Mouse (Mus musculus) monocyte, adult 5-6 weeks (primary cell): Measurements from ENCODE around the gene Ap3m1. TPM values are rescaled to one million over a fixed set of nuclear protein-coding genes. Genes with fewer than 3 reads are reported as not detected.

Experiments used
- ATAC-seq: fragments of 153-309, 156-312 bp; replicated peaks from 2 replicates; pipeline ENCODE4 v1.8.0; 2017; ENCODE audit warnings: mild to moderate bottlenecking; ENCODE audit not compliant: low TSS enrichment, insufficient number of reproducible peaks, severe bottlenecking, poor library complexity, low FRiP score
- total RNA-seq: library from RNA; stranded (forward); fragments of 200-1000, 200-491, 200-594 nt; gene quantifications from 3 replicates; pipeline ENCODE4 v1.2.3, GENCODE M21; 2017

The Ap3m1 gene
- total RNA-seq, 1 experiment from 2014 or later = 41.4 TPM

GRCm38 (mm10) chr14:21074398-21075320 lies 22.4 kb upstream of the Ap3m1 start:
- no peak for ATAC-seq

GRCm38 (mm10) chr14:21073981-21074380 lies 21.7 kb upstream of the Ap3m1 start:
- ATAC-seq = no peak

GRCm38 (mm10) chr14:21069594-21069993 lies 17.3 kb upstream of the Ap3m1 start:
- no peak for ATAC-seq

- no peak for ATAC-seq
These were observed 13.3 kb upstream of the Ap3m1 start for GRCm38 (mm10) chr14:21065490-21066162.

- no peak for ATAC-seq
These were observed 12.0 kb upstream of the Ap3m1 start for GRCm38 (mm10) chr14:21064321-21064720.

- no peak for ATAC-seq
These were observed 10.6 kb upstream of the Ap3m1 start for GRCm38 (mm10) chr14:21062766-21063513.

GRCm38 (mm10) chr14:21058972-21059371 lies 6.7 kb upstream of the Ap3m1 start:
- no peak for ATAC-seq

- no peak for ATAC-seq
These were observed 1.3 kb upstream of the Ap3m1 start for GRCm38 (mm10) chr14:21053586-21053985.

GRCm38 (mm10) chr14:21053151-21053550 lies 843 bp upstream of the Ap3m1 start:
- ATAC-seq = no peak

- peak; percentile 3; the same call in 1 of the 2 replicates for ATAC-seq
These were observed 448 bp upstream of the Ap3m1 start for GRCm38 (mm10) chr14:21052781-21053130.

- peak; percentile 2; the same call in 1 of the 2 replicates for ATAC-seq
These were observed 762 bp downstream of the Ap3m1 start for GRCm38 (mm10) chr14:21051380-21052111.

- ATAC-seq = no peak
These were observed 1.6 kb downstream of the Ap3m1 start for GRCm38 (mm10) chr14:21050734-21051133.

- ATAC-seq = no peak
These were observed 3.4 kb downstream of the Ap3m1 start for GRCm38 (mm10) chr14:21048879-21049278.

- peak; percentile 53 for ATAC-seq
These were observed 4.5 kb downstream of the Ap3m1 start for GRCm38 (mm10) chr14:21047840-21048239.

- no peak for ATAC-seq
These were observed 12.7 kb downstream of the Ap3m1 start for GRCm38 (mm10) chr14:21039623-21040022.

GRCm38 (mm10) chr14:21039077-21039476 lies 13.2 kb downstream of the Ap3m1 start:
- ATAC-seq = no peak

GRCm38 (mm10) chr14:21034791-21035190 lies 17.5 kb downstream of the Ap3m1 start:
- ATAC-seq = no peak

GRCm38 (mm10) chr14:21034271-21034670 lies 18.0 kb downstream of the Ap3m1 start:
- ATAC-seq = no peak
